ENCODE assay signal across 10 mouse cellular contexts in the genomic region with DNA sequence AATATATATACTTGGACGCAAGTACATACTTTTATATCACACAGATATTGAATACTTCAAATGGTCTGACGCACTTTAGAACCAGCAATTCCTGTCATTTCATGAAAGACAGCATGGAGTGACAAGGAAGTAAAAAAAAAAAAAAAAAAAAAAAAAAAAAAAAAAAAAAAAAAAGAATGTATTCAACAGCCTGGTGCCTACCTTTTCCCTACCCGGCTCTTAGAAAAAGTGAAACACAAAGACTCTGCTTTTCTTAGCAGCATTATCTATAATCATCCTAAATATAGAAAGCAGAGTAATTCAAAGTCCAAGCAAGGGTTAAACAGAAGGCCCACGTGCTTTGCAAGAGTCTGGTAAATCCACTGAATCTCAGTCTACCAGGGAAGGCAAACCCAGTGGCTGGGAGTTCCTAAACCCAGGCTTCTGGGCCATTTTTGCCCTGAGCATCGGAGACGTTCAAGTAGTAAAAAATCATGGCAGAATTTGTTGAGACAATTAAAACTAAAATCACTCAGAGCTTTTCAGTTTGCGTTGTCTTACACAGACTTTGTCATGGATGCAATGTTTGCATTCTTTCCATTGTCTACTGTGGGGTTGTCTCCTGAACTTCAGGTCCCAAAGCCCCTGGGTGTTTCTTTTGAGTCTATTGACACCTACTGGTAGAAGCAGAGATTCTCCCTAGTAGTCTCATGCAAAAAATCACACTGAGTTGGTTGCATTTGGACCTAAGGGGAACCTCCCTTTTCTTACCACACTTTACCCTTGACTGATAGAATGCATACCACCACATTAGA.
A peak's percentile ranks its signal among the peaks of the same experiment; 100 is the strongest.
DNase-seq lines count a peak whose midpoint lies in the region; ATAC-seq and TF ChIP-seq lines count a peak whose summit lies in the region.
"Had no signal": no experiment of that assay in that cellular context is flagged by ENCODE, and none has a peak within 500 bp of the region (broad histone marks: within the 10 kb centered on the region; RNA-seq: fewer than 3 reads in every experiment).

No protein-coding gene starts in this region.

- no peaks in the 10 kb centered on the region for H3K36me3 ChIP-seq in kidney, postnatal 0 days (ENCODE audit: insufficient read depth, low read length)
- no peaks in the 10 kb centered on the region for H3K36me3 ChIP-seq in hindbrain, embryonic 12.5 days
- no peaks in the 10 kb centered on the region for H3K36me3 ChIP-seq in neural tube, embryonic 14.5 days (ENCODE audit: control insufficient read depth, insufficient read depth, low read length)
- H3K36me3 ChIP-seq: G1E had no signal

- DNase-seq in kidney, postnatal 0 days (ENCODE audit: low spot score): peak; percentile 52
- DNase-seq in kidney, postnatal 10 days: no peak
- DNase-seq in brain, embryonic 18.5 days (ENCODE audit: low read depth, low spot score): peak; percentile 59
- no peak for DNase-seq in cerebellum, adult 11 months
- no peak for DNase-seq in thymus, postnatal 10 days (ENCODE audit: low spot score in 2 of 2)
- DNase-seq in kidney, adult 11 months: no peak

- H3K4me3 ChIP-seq in kidney, postnatal 0 days (replicated peaks; ENCODE audit: low read depth, low read length): no peak overlapping the region
- H3K4me3 ChIP-seq in hindbrain, embryonic 12.5 days: no peak overlapping the region
- no peak overlapping the region for H3K4me3 ChIP-seq in neural tube, embryonic 14.5 days (ENCODE audit: low read depth, low read length)

- TF ChIP-seq CTCF in kidney, postnatal 0 days (IDR thresholded peaks at IDR 0.05; ENCODE audit: low read depth): peak; percentile 69

- 60% methylated on average over 7 of the region's 7 CpGs for WGBS in kidney, postnatal 0 days
- 45% methylated on average over 7 of the region's 7 CpGs for WGBS in hindbrain, embryonic 12.5 days
- WGBS in neural tube, embryonic 14.5 days: 49% methylated on average over 7 of the region's 7 CpGs

- H3K4me2 ChIP-seq in kidney, postnatal 0 days (ENCODE audit: low read length): no peak overlapping the region
- H3K4me2 ChIP-seq in hindbrain, embryonic 12.5 days (replicated peaks): no peak overlapping the region
- H3K4me2 ChIP-seq in neural tube, embryonic 14.5 days (ENCODE audit: low read depth, low read length): no peak overlapping the region

- no peak overlapping the region for H3K27ac ChIP-seq in kidney, postnatal 0 days
- 0 out of 2 replicates have a peak overlapping the region, but pooled peaks have one; percentile 44 for H3K27ac ChIP-seq in hindbrain, embryonic 12.5 days
- no peak overlapping the region for H3K27ac ChIP-seq in neural tube, embryonic 14.5 days (ENCODE audit: low read depth, low read length)
- H3K27ac ChIP-seq: macrophage had no signal

- no peak for ATAC-seq in kidney, postnatal 0 days (replicated peaks; ENCODE audit: low FRiP score, low read depth)
- peak; percentile 68; the same call in 1 of the 2 replicates for ATAC-seq in hindbrain, embryonic 12.5 days (ENCODE audit: low FRiP score)
- ATAC-seq in neural tube, embryonic 14.5 days (ENCODE audit: low read depth): peak; percentile 88

- no peaks in the 10 kb centered on the region for H3K27me3 ChIP-seq in kidney, postnatal 0 days (ENCODE audit: insufficient read depth, low read length)
- H3K27me3 ChIP-seq in hindbrain, embryonic 12.5 days: no peaks in the 10 kb centered on the region
- H3K27me3 ChIP-seq in neural tube, embryonic 14.5 days (ENCODE audit: control insufficient read depth, insufficient read depth, low read length): no peaks in the 10 kb centered on the region

- H3K4me1 ChIP-seq in kidney, postnatal 0 days (replicated peaks; ENCODE audit: insufficient read depth, low read length): no peaks in the 10 kb centered on the region
- peaks cover 6% of the 10 kb centered on the region; the same call in 1 of the 2 replicates for H3K4me1 ChIP-seq in hindbrain, embryonic 12.5 days
- H3K4me1 ChIP-seq in neural tube, embryonic 14.5 days (ENCODE audit: control insufficient read depth, insufficient read depth, low read length): no peaks in the 10 kb centered on the region

- no peak overlapping the region for H3K9ac ChIP-seq in kidney, postnatal 0 days (ENCODE audit: low read depth, low read length)
- no peak overlapping the region for H3K9ac ChIP-seq in hindbrain, embryonic 12.5 days
- H3K9ac ChIP-seq in neural tube, embryonic 14.5 days (replicated peaks; ENCODE audit: low read depth, low read length): no peak overlapping the region

- no peaks in the 10 kb centered on the region for H3K9me3 ChIP-seq in kidney, postnatal 0 days (replicated peaks; ENCODE audit: low read length)
- no peaks in the 10 kb centered on the region for H3K9me3 ChIP-seq in hindbrain, embryonic 12.5 days (replicated peaks)
- no peaks in the 10 kb centered on the region for H3K9me3 ChIP-seq in neural tube, embryonic 14.5 days (ENCODE audit: control insufficient read depth, low read length)
- H3K9me3 ChIP-seq: G1E had no signal

Comparison
In these comparisons a context has a peak if more than half of its experiments do, and no peak if none do; other contexts are left out.
1. DNase-seq: peak in kidney, postnatal 0 days (single experiment) and brain, embryonic 18.5 days (single experiment); none in kidney, postnatal 10 days (single experiment), cerebellum, adult 11 months (single experiment), thymus, postnatal 10 days (0 of 2) and kidney, adult 11 months (single experiment).